Mouse (Mus musculus): ENCODE results near the gene Ncmap. TPM values are rescaled to one million over a fixed set of nuclear protein-coding genes. Genes with fewer than 3 reads are reported as not detected.

Ncmap gene
- polyA plus RNA-seq (2012; rRNA removed), result 0.81 and 0.86 TPM in 2 replicates

DNA sequence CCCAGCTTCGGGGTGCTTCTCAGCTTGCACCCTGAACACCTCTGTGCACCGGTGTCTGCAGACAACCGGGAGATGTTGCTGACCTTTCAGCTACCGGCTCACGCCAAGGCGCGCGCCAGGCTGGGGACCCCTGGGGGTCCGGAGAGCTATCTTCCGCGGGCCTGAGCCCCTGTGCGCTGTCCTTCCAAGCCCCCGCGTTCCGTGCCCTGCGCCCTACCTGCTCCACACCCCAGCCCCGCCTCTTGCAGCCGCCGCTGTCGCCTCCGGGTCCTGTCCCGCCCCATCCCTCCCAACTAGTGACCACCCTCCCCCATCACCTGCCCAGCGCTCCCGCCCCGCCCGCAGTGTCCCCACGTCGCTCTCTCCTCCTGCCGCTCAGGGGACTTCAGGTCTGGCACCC, at the start of gene Ncmap:
TSS of gene Ncmap (minus strand) at position 237 of the 400 bp plus-strand sequence.
- DNase-seq (ENCODE audit: low read depth), result no peak
- TF ChIP-seq POLR2A (IDR thresholded peaks at IDR 0.05; ENCODE audit: borderline replicate concordance, extremely low read depth, insufficient read depth, insufficient read length, poor library complexity, severe bottlenecking) (no peak), CTCF (IDR thresholded peaks at IDR 0.05; ENCODE audit: borderline replicate concordance, extremely low read depth, insufficient read depth, insufficient read length) (no peak)

GRCm38 (mm10) chr4:135442473-135442872, 44.4 kb upstream of the Ncmap start:
- no peak for DNase-seq (ENCODE audit: low read depth)
- TF ChIP-seq CTCF (IDR thresholded peaks at IDR 0.05; ENCODE audit: borderline replicate concordance, extremely low read depth, insufficient read depth, insufficient read length), result no peak
- no peak for TF ChIP-seq POLR2A (IDR thresholded peaks at IDR 0.05; ENCODE audit: borderline replicate concordance, extremely low read depth, insufficient read depth, insufficient read length, poor library complexity, severe bottlenecking)

DNA sequence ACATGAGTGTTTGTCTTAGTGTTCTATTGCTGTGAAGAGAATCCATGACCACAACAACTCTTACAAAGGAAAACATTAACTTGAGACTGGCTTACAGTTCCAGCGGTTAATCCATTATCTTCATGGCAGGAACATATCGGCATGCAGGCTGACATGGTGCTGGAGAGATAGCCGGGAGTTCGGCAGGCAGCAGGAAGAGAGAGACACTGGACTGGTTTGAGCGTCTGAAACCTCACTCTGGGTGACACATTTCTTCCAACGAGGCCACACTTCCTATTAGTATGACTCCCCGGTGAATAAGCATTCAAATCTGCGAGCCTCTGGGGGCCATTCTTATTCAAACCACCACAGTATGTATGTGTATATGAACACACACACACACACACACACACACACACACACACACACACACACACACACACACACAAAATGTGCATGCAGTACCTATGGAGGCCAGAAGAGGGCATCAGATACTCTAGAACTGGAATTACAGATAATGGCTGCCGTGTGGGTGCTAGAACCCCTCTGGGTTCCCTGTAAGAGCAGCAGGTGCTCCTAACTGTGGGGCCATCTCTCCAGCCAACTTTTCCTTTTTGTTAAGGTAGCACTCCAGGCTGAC, 42.0 kb upstream of the Ncmap start:
- DNase-seq (ENCODE audit: low read depth), result peak; percentile 43
- TF ChIP-seq POLR2A (IDR thresholded peaks at IDR 0.05; ENCODE audit: borderline replicate concordance, extremely low read depth, insufficient read depth, insufficient read length, poor library complexity, severe bottlenecking), result no peak
- TF ChIP-seq CTCF (IDR thresholded peaks at IDR 0.05; ENCODE audit: borderline replicate concordance, extremely low read depth, insufficient read depth, insufficient read length), result peak; percentile 46; the same call in 1 of the 2 replicates

GRCm38 (mm10) chr4:135439188-135439647, 41.2 kb upstream of the Ncmap start:
- TF ChIP-seq CTCF (IDR thresholded peaks at IDR 0.05; ENCODE audit: borderline replicate concordance, extremely low read depth, insufficient read depth, insufficient read length) (no peak), POLR2A (IDR thresholded peaks at IDR 0.05; ENCODE audit: borderline replicate concordance, extremely low read depth, insufficient read depth, insufficient read length, poor library complexity, severe bottlenecking) (no peak)
- peak; percentile 67 for DNase-seq (ENCODE audit: low read depth)

- DNase-seq (ENCODE audit: low read depth), result no peak
- TF ChIP-seq CTCF (IDR thresholded peaks at IDR 0.05; ENCODE audit: borderline replicate concordance, extremely low read depth, insufficient read depth, insufficient read length), result no peak
- no peak for TF ChIP-seq POLR2A (IDR thresholded peaks at IDR 0.05; ENCODE audit: borderline replicate concordance, extremely low read depth, insufficient read depth, insufficient read length, poor library complexity, severe bottlenecking)
Observed at GRCm38 (mm10) chr4:135437924-135438323, 39.9 kb upstream of the Ncmap start.

DNA sequence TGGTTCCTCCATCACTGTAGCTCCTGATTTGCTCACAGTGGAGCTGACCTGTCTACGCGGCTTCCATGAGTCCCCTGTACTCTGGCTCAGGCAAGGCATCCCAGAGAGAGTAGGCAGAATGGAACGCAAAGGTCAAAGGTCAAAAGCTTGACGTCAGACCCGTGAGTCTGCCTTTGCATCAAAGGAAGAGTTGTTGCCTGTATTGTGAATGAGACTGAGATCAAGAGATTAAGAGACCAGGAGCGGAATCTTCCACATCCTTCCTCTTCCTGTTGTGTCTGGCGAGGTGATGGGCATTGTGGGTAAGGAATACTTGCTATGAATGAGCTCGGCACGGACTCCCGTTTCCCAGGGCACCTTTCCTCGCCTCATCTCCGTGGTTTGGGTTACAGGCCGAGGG, 38.3 kb upstream of the Ncmap start:
- no peak for DNase-seq (ENCODE audit: low read depth)

DNA sequence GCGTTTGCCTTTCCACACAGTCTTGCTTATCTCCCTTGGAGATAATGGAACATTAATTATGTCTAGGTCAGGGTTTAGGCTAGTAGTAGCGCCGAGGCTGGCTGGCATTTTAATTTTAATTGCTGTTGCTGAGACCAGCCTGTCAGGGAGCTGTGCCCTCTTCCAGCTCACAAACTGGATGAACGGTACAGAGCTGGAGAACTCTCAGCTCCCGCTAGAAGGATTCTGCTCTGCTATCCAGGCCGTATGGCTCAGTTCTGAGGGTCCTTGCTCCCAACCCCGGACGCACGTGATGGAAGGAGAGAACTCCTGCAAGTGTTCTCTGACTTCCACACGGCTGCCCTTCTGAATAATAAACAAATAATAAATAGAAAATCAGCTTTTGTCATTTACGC, 36.4 kb upstream of the Ncmap start:
- DNase-seq (ENCODE audit: low read depth), result peak; percentile 47
- TF ChIP-seq CTCF (IDR thresholded peaks at IDR 0.05; ENCODE audit: borderline replicate concordance, extremely low read depth, insufficient read depth, insufficient read length), result no peak
- TF ChIP-seq POLR2A (IDR thresholded peaks at IDR 0.05; ENCODE audit: borderline replicate concordance, extremely low read depth, insufficient read depth, insufficient read length, poor library complexity, severe bottlenecking), result no peak

More for the DNA sequence above, 38.3 kb upstream of the Ncmap start:
- no peak for TF ChIP-seq POLR2A (IDR thresholded peaks at IDR 0.05; ENCODE audit: borderline replicate concordance, extremely low read depth, insufficient read depth, insufficient read length, poor library complexity, severe bottlenecking)
- TF ChIP-seq CTCF (IDR thresholded peaks at IDR 0.05; ENCODE audit: borderline replicate concordance, extremely low read depth, insufficient read depth, insufficient read length), result no peak

DNA sequence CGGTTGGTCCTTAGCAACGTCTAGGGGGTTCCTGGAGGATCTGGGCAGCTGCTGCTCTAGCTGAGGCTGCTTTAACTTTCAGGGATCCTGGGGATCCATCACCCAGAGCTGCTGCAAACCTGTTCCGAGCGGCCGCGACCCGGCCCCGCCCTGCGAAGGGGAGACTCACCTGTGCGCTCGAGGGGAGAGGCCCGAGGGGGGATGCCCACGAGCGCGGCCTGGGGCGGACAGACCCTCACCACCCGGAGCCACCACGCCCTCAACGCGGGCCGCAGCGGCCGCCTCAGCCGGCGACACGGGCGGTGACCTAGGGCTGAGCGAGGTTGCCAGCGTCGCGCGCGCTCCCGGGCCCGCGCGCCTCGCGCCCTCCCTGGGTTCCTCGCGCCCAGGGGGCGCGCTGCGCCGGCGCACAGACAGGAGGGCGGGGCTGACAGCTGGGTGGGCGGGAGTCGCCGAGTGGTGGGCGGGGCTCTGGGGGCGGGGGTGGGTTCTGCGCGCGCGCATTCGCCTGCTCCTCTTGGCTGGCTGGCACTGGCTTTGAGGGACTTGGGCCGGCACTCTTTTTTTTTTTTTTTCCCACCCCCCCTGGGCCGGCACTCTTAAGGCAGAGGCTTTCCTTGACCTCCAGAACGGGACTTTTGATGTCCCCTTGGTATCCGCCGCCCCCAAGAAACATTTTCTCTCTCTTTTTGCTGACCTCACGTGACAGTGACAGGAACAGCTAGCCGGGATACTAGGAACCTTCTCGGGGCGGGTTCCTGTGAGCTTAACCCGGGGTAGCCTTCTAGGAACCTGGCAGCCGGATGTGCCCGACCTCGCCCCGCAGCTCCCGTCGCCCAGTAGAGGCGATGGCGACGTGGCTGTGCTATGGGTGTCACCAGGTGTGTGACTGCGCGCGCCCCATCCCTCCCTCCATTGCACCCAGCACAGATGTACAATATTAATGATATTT, 35.7 kb upstream of the Ncmap start, which contains the start of gene Rcan3:
TSS of gene Rcan3 (minus strand) at position 411 of the 952 bp plus-strand sequence.
- TF ChIP-seq POLR2A (IDR thresholded peaks at IDR 0.05; ENCODE audit: borderline replicate concordance, extremely low read depth, insufficient read depth, insufficient read length, poor library complexity, severe bottlenecking) (peak; percentile 93), CTCF (IDR thresholded peaks at IDR 0.05; ENCODE audit: borderline replicate concordance, extremely low read depth, insufficient read depth, insufficient read length) (no peak)
- DNase-seq (ENCODE audit: low read depth), result peak; percentile 94

GRCm38 (mm10) chr4:135433086-135433442, 35.0 kb upstream of the Ncmap start:
- DNase-seq (ENCODE audit: low read depth), result peak; percentile 22

GRCm38 (mm10) chr4:135429990-135430760, 32.1 kb upstream of the Ncmap start:
- TF ChIP-seq CTCF (IDR thresholded peaks at IDR 0.05; ENCODE audit: borderline replicate concordance, extremely low read depth, insufficient read depth, insufficient read length), result no peak
- no peak for DNase-seq (ENCODE audit: low read depth)

More at GRCm38 (mm10) chr4:135433086-135433442, 35.0 kb upstream of the Ncmap start:
- TF ChIP-seq CTCF (IDR thresholded peaks at IDR 0.05; ENCODE audit: borderline replicate concordance, extremely low read depth, insufficient read depth, insufficient read length) (no peak), POLR2A (IDR thresholded peaks at IDR 0.05; ENCODE audit: borderline replicate concordance, extremely low read depth, insufficient read depth, insufficient read length, poor library complexity, severe bottlenecking) (no peak)

DNA sequence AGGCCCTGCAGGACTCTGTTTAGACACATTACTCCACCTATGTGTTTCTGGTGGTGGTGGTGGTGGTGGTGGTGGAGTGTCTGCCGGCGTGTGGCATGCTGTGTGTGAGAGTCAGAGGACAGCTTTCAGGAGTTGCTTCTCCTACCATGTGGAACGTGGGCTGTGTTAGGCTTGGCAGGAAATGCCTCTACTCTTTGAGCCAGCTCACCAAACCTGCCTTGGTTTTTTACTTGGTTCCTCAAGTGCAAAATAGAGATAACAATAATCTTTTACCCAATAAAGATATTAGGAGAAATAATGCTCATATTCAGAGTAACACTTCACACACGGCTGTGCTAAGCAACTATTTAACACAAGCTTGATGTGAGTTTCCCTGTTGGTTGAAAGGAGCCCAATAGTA, 31.4 kb upstream of the Ncmap start:
- no peak for TF ChIP-seq CTCF (IDR thresholded peaks at IDR 0.05; ENCODE audit: borderline replicate concordance, extremely low read depth, insufficient read depth, insufficient read length)
- no peak for TF ChIP-seq POLR2A (IDR thresholded peaks at IDR 0.05; ENCODE audit: borderline replicate concordance, extremely low read depth, insufficient read depth, insufficient read length, poor library complexity, severe bottlenecking)

More for the DNA sequence above, 31.4 kb upstream of the Ncmap start:
- no peak for DNase-seq (ENCODE audit: low read depth)
